Mouse (Mus musculus) forelimb bud, embryonic 11.5 days (tissue): ENCODE data around the gene Racgap1.
A peak's percentile ranks its signal among the peaks of the same experiment; 100 is the strongest.

Experiments used
- DNase-seq: peaks from one replicate; pipeline ENCODE4 v3.0.0-alpha.2; 2012; ENCODE audit warnings: low read depth, low spot score

Racgap1 gene

DNA sequence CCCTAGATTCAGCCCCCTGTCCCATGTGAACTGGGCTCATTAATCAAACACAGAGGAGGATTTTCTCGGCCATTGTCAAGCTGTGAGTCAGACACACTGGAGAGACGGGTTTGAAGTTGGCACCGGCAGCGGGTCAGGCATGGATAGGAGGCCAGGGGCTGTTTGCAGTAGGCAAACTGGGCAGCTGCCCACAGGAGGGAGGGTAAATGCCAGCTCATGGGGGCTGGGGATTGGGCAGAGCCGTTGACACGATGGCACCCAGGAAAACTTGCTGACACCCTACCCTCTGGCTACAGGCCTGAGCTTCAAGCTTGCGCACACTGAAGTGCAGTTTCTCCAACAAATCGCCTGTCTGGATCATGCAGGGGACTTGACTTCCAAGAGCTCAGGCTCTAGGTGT, 59.3 kb downstream of the Racgap1 start:
- no peak for DNase-seq

- DNase-seq = no peak
Measured at GRCm38 (mm10) chr15:99590429-99591084, 60.9 kb downstream of the Racgap1 start, which contains the start of gene Aqp5. Aqp5 (plus strand) TSS chr15:99590782.

DNA sequence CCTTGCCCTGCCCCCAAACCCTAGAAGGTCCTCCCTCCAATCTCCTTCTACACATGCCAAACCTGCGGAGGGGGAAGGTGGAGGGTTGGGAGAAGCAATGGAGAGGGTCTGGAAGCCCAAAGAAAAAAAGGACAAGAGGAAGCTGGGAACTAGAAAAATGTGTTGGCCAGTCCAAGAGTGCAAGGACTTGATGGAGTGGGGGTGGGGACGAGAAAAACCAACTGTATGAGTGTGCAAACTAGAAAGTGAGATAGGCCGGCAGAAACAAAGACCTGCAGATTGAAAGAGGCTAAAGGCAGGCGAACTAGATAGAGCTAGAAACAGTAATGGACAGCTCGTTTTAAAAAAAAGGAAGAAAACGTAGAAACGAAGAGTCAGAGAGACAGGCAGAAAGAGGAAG, 61.8 kb downstream of the Racgap1 start:
- no peak for DNase-seq

GRCm38 (mm10) chr15:99589237-99589636, 62.2 kb downstream of the Racgap1 start:
- no peak for DNase-seq

- no peak for DNase-seq
Measured at GRCm38 (mm10) chr15:99586525-99586924, 64.9 kb downstream of the Racgap1 start.

GRCm38 (mm10) chr15:99585741-99586140, 65.7 kb downstream of the Racgap1 start:
- DNase-seq = no peak

- no peak for DNase-seq
Measured at GRCm38 (mm10) chr15:99584407-99585202, 66.9 kb downstream of the Racgap1 start.

DNA sequence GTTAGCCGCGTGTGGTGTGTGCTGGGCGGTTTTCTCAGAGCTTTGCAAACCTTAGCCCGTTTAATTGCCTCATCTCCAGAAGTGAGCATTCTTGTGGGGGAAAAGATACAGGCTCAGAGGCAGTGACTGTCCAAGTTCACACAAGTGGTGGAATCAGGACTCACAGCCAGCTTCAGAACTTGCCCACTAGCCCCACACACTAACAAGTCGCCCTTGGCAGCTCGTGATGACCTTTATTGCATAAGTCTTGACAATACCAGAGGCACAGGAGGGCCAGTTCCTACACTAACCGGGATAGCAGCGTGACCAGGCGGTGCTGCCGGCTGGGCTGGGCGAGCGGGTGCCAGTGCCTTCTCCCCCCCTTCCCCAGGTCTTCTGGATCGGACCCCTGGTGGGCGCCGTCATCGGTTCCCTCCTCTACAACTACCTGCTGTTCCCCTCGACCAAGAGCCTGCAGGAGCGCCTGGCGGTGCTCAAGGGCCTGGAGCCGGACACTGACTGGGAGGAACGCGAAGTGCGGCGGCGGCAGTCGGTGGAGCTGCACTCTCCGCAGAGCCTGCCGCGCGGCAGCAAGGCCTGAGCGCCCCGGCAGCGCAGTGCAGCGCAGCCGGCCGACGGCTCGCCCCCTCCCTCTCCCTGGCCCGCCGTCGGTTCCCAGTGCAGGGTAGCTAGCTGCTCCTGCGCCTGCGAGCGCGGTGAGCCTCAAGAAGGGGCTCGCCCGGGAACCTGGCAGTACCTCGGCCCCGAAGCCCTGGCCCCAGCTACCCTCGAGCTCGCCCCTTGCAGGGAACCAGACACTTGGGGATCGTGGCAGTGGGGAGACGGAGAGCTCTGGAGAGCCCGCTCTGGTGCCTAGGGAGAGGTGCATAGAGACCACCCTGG, 67.8 kb downstream of the Racgap1 start:
- peak; percentile 32 for DNase-seq

- DNase-seq = no peak
Measured at GRCm38 (mm10) chr15:99578802-99579485, 72.5 kb downstream of the Racgap1 start, which contains the start of gene Aqp2. Aqp2 (plus strand) TSS chr15:99579055.
